In genomic region chrX:12919576-12919975, GRCm38 (mm10) we compare ENCODE assay signal across 17 mouse cellular contexts.
DNase-seq lines count a peak whose midpoint lies in the region; ATAC-seq and TF ChIP-seq lines count a peak whose summit lies in the region.
"Had no signal": no experiment of that assay in that cellular context is flagged by ENCODE, and none has a peak within 500 bp of the region (broad histone marks: within the 10 kb centered on the region; RNA-seq: fewer than 3 reads in every experiment).

No protein-coding gene starts in this region.

- in situ Hi-C loops in ES-E14 (cut with MboI; ENCODE audit: low sequenced_read_pairs in 2 of 2, unreplicated experiment in 2 of 2): loop anchor here in 1 of 2 experiments (25.0 kb wide), 1 partner anchor 293 kb away; no protein-coding TSS in a partner anchor

- H3K27ac ChIP-seq in forebrain, postnatal 0 days (ENCODE audit: low read depth, low read length): no peak overlapping the region
- H3K27ac ChIP-seq in forebrain, embryonic 14.5 days (ENCODE audit: low read depth, low read length): no peak overlapping the region
- H3K27ac ChIP-seq in liver, postnatal 0 days (ENCODE audit: low read depth): no peak overlapping the region
- H3K27ac ChIP-seq in liver, embryonic 12.5 days: no peak overlapping the region
- H3K27ac ChIP-seq in ES-E14 (ENCODE audit: insufficient read depth, low read depth, low read length, poor library complexity, severe bottlenecking): no peak overlapping the region
- H3K27ac ChIP-seq in hindbrain, embryonic 10.5 days: no peak overlapping the region
- H3K27ac ChIP-seq: embryonic facial prominence, embryonic 13.5 days; heart, embryonic 13.5 days; hindbrain, embryonic 13.5 days; kidney, embryonic 15.5 days had no signal

- H3K4me3 ChIP-seq in forebrain, postnatal 0 days (ENCODE audit: low read depth, low read length): no peak overlapping the region
- H3K4me3 ChIP-seq in forebrain, embryonic 14.5 days (ENCODE audit: low read depth, low read length): no peak overlapping the region
- H3K4me3 ChIP-seq in liver, postnatal 0 days (ENCODE audit: low read depth, low read length): no peak overlapping the region
- no peak overlapping the region for H3K4me3 ChIP-seq in liver, embryonic 12.5 days
- no peak overlapping the region for H3K4me3 ChIP-seq in ES-E14 (ENCODE audit: insufficient read depth in 1 of 2, low read depth in 1 of 2, low read length in 2 of 2, poor library complexity in 1 of 2, severe bottlenecking in 1 of 2)
- no peak overlapping the region for H3K4me3 ChIP-seq in hindbrain, embryonic 10.5 days
- H3K4me3 ChIP-seq: embryonic facial prominence, embryonic 13.5 days; heart, embryonic 13.5 days; hindbrain, embryonic 13.5 days; kidney, embryonic 15.5 days had no signal

- no peaks in the 10 kb centered on the region for H3K4me1 ChIP-seq in forebrain, postnatal 0 days (ENCODE audit: insufficient read depth)
- H3K4me1 ChIP-seq in forebrain, embryonic 14.5 days (ENCODE audit: control insufficient read depth, insufficient read depth, low read length): no peaks in the 10 kb centered on the region
- H3K4me1 ChIP-seq in liver, postnatal 0 days (ENCODE audit: insufficient read depth): no peaks in the 10 kb centered on the region
- no peaks in the 10 kb centered on the region for H3K4me1 ChIP-seq in liver, embryonic 12.5 days
- H3K4me1 ChIP-seq in ES-E14 (ENCODE audit: control insufficient read depth in 2 of 2, insufficient read depth in 2 of 2, low read length in 2 of 2, poor library complexity in 1 of 2): no peaks in the 10 kb centered on the region
- peaks cover 7% of the 10 kb centered on the region; the same call in 1 of the 2 replicates for H3K4me1 ChIP-seq in hindbrain, embryonic 10.5 days (replicated peaks)
- H3K4me1 ChIP-seq: embryonic facial prominence, embryonic 13.5 days; heart, embryonic 13.5 days had no signal

- 31% methylated on average over 3 of the region's 3 CpGs for WGBS in forebrain, postnatal 0 days
- WGBS in forebrain, embryonic 14.5 days: 22% methylated on average over 3 of the region's 3 CpGs
- WGBS in liver, postnatal 0 days (ENCODE audit: insufficient replicate concordance): 28% methylated on average over 3 of the region's 3 CpGs
- WGBS in liver, embryonic 12.5 days (ENCODE audit: insufficient replicate concordance): 16% methylated on average over 3 of the region's 3 CpGs
- WGBS in hindbrain, embryonic 10.5 days: 23% methylated on average over 3 of the region's 3 CpGs

- no peaks in the 10 kb centered on the region for H3K36me3 ChIP-seq in forebrain, postnatal 0 days (ENCODE audit: insufficient read depth)
- no peaks in the 10 kb centered on the region for H3K36me3 ChIP-seq in forebrain, embryonic 14.5 days (ENCODE audit: control insufficient read depth, insufficient read depth, low read length)
- H3K36me3 ChIP-seq in liver, postnatal 0 days (replicated peaks; ENCODE audit: insufficient read depth, low read length): no peaks in the 10 kb centered on the region
- H3K36me3 ChIP-seq in liver, embryonic 12.5 days: no peaks in the 10 kb centered on the region
- no peaks in the 10 kb centered on the region for H3K36me3 ChIP-seq in ES-E14 (ENCODE audit: control insufficient read depth, insufficient read depth, low read length, poor library complexity, severe bottlenecking)
- no peaks in the 10 kb centered on the region for H3K36me3 ChIP-seq in hindbrain, embryonic 10.5 days
- H3K36me3 ChIP-seq: embryonic facial prominence, embryonic 13.5 days; heart, embryonic 13.5 days; hindbrain, embryonic 13.5 days; kidney, embryonic 15.5 days had no signal

- no peak overlapping the region for H3K9ac ChIP-seq in forebrain, postnatal 0 days
- no peak overlapping the region for H3K9ac ChIP-seq in forebrain, embryonic 14.5 days (ENCODE audit: low read length)
- H3K9ac ChIP-seq in liver, postnatal 0 days (replicated peaks): no peak overlapping the region
- H3K9ac ChIP-seq in liver, embryonic 12.5 days: no peak overlapping the region
- H3K9ac ChIP-seq in ES-E14 (ENCODE audit: insufficient read depth, low read depth, low read length, poor library complexity, severe bottlenecking): no peak overlapping the region
- H3K9ac ChIP-seq: embryonic facial prominence, embryonic 13.5 days; heart, embryonic 13.5 days; hindbrain, embryonic 13.5 days; kidney, embryonic 15.5 days had no signal

- H3K27me3 ChIP-seq in forebrain, postnatal 0 days (ENCODE audit: insufficient read depth, low read length): no peaks in the 10 kb centered on the region
- H3K27me3 ChIP-seq in forebrain, embryonic 14.5 days (replicated peaks; ENCODE audit: control insufficient read depth, insufficient read depth, low read length): no peaks in the 10 kb centered on the region
- no peaks in the 10 kb centered on the region; the same call in 1 of the 2 replicates for H3K27me3 ChIP-seq in liver, postnatal 0 days (ENCODE audit: insufficient read depth, low read length)
- H3K27me3 ChIP-seq in liver, embryonic 12.5 days (replicated peaks): no peaks in the 10 kb centered on the region
- H3K27me3 ChIP-seq in hindbrain, embryonic 10.5 days (ENCODE audit: insufficient read depth, poor library complexity, severe bottlenecking): peaks cover 14% of the 10 kb centered on the region; the same call in 1 of the 2 replicates
- H3K27me3 ChIP-seq: heart, embryonic 13.5 days had no signal

- no peaks in the 10 kb centered on the region for H3K9me3 ChIP-seq in forebrain, postnatal 0 days (ENCODE audit: low read length)
- H3K9me3 ChIP-seq in forebrain, embryonic 14.5 days (replicated peaks; ENCODE audit: control insufficient read depth, low read length): no peaks in the 10 kb centered on the region
- H3K9me3 ChIP-seq in liver, postnatal 0 days (ENCODE audit: low read length): no peaks in the 10 kb centered on the region
- no peaks in the 10 kb centered on the region for H3K9me3 ChIP-seq in liver, embryonic 12.5 days (replicated peaks)
- H3K9me3 ChIP-seq in ES-E14 (ENCODE audit: control insufficient read depth, insufficient read depth, low read depth, low read length): no peaks in the 10 kb centered on the region
- H3K9me3 ChIP-seq in hindbrain, embryonic 10.5 days: no peaks in the 10 kb centered on the region
- H3K9me3 ChIP-seq: embryonic facial prominence, embryonic 13.5 days; heart, embryonic 13.5 days; hindbrain, embryonic 13.5 days; kidney, embryonic 15.5 days had no signal

- no peak overlapping the region for H3K4me2 ChIP-seq in forebrain, postnatal 0 days (ENCODE audit: low read depth)
- no peak overlapping the region for H3K4me2 ChIP-seq in forebrain, embryonic 14.5 days (ENCODE audit: low read length)
- H3K4me2 ChIP-seq in liver, postnatal 0 days (ENCODE audit: low read depth, low read length): no peak overlapping the region
- no peak overlapping the region for H3K4me2 ChIP-seq in liver, embryonic 12.5 days
- H3K4me2 ChIP-seq: embryonic facial prominence, embryonic 13.5 days; heart, embryonic 13.5 days; hindbrain, embryonic 13.5 days; kidney, embryonic 15.5 days had no signal

- 0 out of 2 replicates have a peak, but pooled peaks have one; percentile 6 for TF ChIP-seq CTCF in forebrain, postnatal 0 days (IDR thresholded peaks at IDR 0.05; ENCODE audit: low read depth)
- peak; percentile 54 for TF ChIP-seq CTCF in liver, postnatal 0 days (IDR thresholded peaks at IDR 0.05; ENCODE audit: low read depth)

- no peak for TF ChIP-seq EP300 in liver, postnatal 0 days (IDR thresholded peaks at IDR 0.05; ENCODE audit: low read depth)

- no peak for DNase-seq in forebrain, postnatal 0 days
- no peak for DNase-seq in forebrain, embryonic 14.5 days (ENCODE audit: low spot score)
- no peak for DNase-seq in liver, postnatal 0 days
- DNase-seq in ES-E14 (ENCODE audit: low read depth, low spot score): no peak
- DNase-seq in hindbrain, embryonic 10.5 days (ENCODE audit: low spot score): no peak
- DNase-seq in layer of hippocampus, postnatal 14 days (ENCODE audit: low spot score in 2 of 2): no peak
- DNase-seq: cerebellum, postnatal 14 days; lung, postnatal 14 days; right cerebral cortex, adult 18-20 months; thymus, postnatal 36 days had no signal

- no peak for ATAC-seq in forebrain, postnatal 0 days
- ATAC-seq in forebrain, embryonic 14.5 days: no peak
- ATAC-seq in liver, postnatal 0 days: no peak
- no peak for ATAC-seq in liver, embryonic 12.5 days
- 0 out of 2 replicates have a peak, but pooled peaks have one; percentile 22 for ATAC-seq in granulocyte monocyte progenitor cell, adult 5-6 weeks (replicated peaks; ENCODE audit: poor library complexity, severe bottlenecking)
- ATAC-seq: midbrain, embryonic 16.5 days had no signal

TF ChIP-seq in ES-E14, 5 proteins besides CTCF, POLR2A, EP300 and RAD21:
- TF ChIP-seq ZC3H11A (IDR thresholded peaks at IDR 0.05; ENCODE audit: borderline replicate concordance, low read depth, low read length) (peak; percentile 56; the same call in 1 of the 2 replicates), HCFC1 (IDR thresholded peaks at IDR 0.05; ENCODE audit: borderline replicate concordance, insufficient read depth, low read length) (no peak), ZNF384 (IDR thresholded peaks at IDR 0.05; ENCODE audit: low read depth, low read length) (no peak)
TF ChIP-seq in ES-E14: peak in this region for 1.
